Mouse (Mus musculus): ENCODE data around the gene Gm6367. TPM values are rescaled to one million over a fixed set of nuclear protein-coding genes. Genes with fewer than 3 reads are reported as not detected.
"Not testable (repeated sequence)": the region's sequence is repeated elsewhere in the genome, so short reads cannot be mapped to it uniquely, and the experiment has no call there.

Gene Gm6367
- total RNA-seq (2022) = not detected

- not testable (repeated sequence) for DNase-seq (ENCODE audit: low spot score in 2 of 2)
Measured at GRCm38 (mm10) chr5:94988326-94988725, at the start of gene Gm6367. TSS of gene Gm6367 (plus strand) at chr5:94988626.

Other genes with a start within 250 kb of the Gm6367 start
- not detected for gene Gm3183, start 123.2 kb upstream of the Gm6367 start, total RNA-seq (2022)
- not detected for gene Gm7942, start 118.3 kb downstream of the Gm6367 start, total RNA-seq (2022)
- not detected for gene Gm16513, start 194.0 kb downstream of the Gm6367 start, total RNA-seq (2022)

All from layer of hippocampus, adult 8-10 months (tissue).